Mouse (Mus musculus): ENCODE data around the gene Gm20388. TPM values are rescaled to one million over a fixed set of nuclear protein-coding genes. Genes with fewer than 3 reads are reported as not detected.

Gene Gm20388
- polyA plus RNA-seq, 1 experiment, result 10.6 TPM

GRCm38 (mm10) chr8:122515699-122516098 lies 2605.1 kb downstream of the Gm20388 start:
- H3K4me1 ChIP-seq (ENCODE audit: control insufficient read depth, insufficient read depth, low read length), result no peaks in the 10 kb centered on the region; the same call in 1 of the 2 replicates
- H3K4me3 ChIP-seq (replicated peaks; ENCODE audit: control insufficient read depth, low read depth, low read length), result no peak overlapping the region
- H3K27ac ChIP-seq (ENCODE audit: control insufficient read depth, insufficient read depth, low read depth, low read length, poor library complexity), result no peak overlapping the region
- 87% methylated on average over 14 of the region's 14 CpGs for WGBS
- no peak for TF ChIP-seq CTCF (IDR thresholded peaks at IDR 0.05; ENCODE audit: control insufficient read depth, insufficient read depth, low read length)
- no peak for TF ChIP-seq POLR2A (IDR thresholded peaks at IDR 0.05; ENCODE audit: borderline replicate concordance, control insufficient read depth, low read depth, low read length)

GRCm38 (mm10) chr8:122517541-122518190 lies 2607.0 kb downstream of the Gm20388 start:
- no peak overlapping the region for H3K27ac ChIP-seq (ENCODE audit: control insufficient read depth, insufficient read depth, low read depth, low read length, poor library complexity)
- TF ChIP-seq POLR2A (IDR thresholded peaks at IDR 0.05; ENCODE audit: borderline replicate concordance, control insufficient read depth, low read depth, low read length), result no peak
- 33% methylated on average over 6 of the region's 6 CpGs for WGBS
- no peak overlapping the region for H3K4me3 ChIP-seq (replicated peaks; ENCODE audit: control insufficient read depth, low read depth, low read length)
- H3K4me1 ChIP-seq (ENCODE audit: control insufficient read depth, insufficient read depth, low read length), result no peaks in the 10 kb centered on the region; the same call in 1 of the 2 replicates

DNA sequence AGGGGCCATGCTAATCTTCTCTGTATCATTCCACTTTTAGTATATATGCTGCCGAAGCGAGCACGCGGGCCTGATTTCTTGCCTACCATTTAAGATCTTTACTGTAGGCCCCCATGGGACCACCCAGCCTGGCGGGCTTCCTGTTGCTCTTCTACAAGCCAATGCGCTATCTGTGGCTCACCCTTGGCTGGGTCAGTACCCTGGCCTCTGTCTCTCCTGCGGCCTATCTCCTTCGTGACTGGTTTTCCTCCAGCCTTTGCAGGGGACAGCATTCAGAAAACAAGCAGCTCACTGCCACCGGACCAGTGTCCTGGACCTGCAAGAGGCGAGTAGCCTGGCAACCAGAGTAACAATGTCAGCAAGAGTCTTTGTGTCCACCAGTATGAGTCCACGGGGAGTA lies 2610.0 kb downstream of the Gm20388 start:
- peaks cover 3% of the 10 kb centered on the region; the same call in 1 of the 2 replicates for H3K4me1 ChIP-seq (ENCODE audit: control insufficient read depth, insufficient read depth, low read length)
- no peak overlapping the region for H3K27ac ChIP-seq (ENCODE audit: control insufficient read depth, insufficient read depth, low read depth, low read length, poor library complexity)
- WGBS, result 81% methylated on average over 11 of the region's 11 CpGs

DNA sequence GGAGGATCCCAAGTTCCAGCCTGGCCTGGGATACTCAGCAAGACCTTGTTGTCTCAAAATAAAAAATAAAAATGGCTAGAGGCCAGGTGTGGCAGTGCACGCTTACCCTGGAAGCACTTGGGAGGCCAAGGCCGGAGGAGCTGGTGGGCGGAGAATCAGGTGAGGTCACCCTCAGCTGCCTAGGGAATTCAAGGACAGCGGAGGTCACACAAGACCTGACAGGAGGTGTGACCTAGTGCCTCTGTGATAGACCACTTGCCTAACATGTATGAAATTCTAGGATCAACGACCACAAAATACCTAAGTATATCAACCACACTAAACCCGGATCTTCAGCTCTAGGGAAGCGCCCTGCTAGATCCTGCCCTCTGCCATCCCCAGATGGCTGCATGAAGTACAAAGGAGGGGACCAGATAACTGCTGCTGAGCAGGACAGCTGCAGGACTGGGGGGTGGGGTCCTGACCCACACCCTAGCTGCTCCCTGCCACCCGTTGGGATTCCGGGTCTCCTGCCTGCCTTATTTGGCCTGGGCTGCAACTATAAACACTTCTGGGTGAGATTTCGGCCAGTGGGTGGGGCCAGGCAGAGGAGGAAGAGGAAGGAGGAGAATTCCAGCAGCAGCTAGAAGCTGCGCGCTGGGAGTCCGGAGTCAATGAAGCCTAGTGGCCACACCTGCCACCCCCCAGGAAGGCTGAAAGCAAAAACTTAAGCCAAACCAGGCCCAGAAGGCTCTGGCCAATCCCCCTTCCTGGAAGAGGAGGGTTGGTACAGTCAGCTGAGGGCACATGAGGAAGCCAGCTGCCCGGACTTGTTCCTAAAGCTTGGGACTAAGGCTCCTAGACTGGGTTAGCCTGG lies 2612.4 kb downstream of the Gm20388 start:
- WGBS, result 59% methylated on average over 14 of the region's 14 CpGs
- Histone ChIP-seq H3K4me3 (replicated peaks; ENCODE audit: control insufficient read depth, low read depth, low read length) (no peak overlapping the region), H3K4me1 (ENCODE audit: control insufficient read depth, insufficient read depth, low read length) (peaks cover 3% of the 10 kb centered on the region; the same call in 1 of the 2 replicates), H3K27ac (ENCODE audit: control insufficient read depth, insufficient read depth, low read depth, low read length, poor library complexity) (no peak overlapping the region)
- TF ChIP-seq CTCF (IDR thresholded peaks at IDR 0.05; ENCODE audit: control insufficient read depth, insufficient read depth, low read length) (no peak), POLR2A (IDR thresholded peaks at IDR 0.05; ENCODE audit: borderline replicate concordance, control insufficient read depth, low read depth, low read length) (no peak)

More for the DNA sequence above, 2610.0 kb downstream of the Gm20388 start:
- TF ChIP-seq POLR2A (IDR thresholded peaks at IDR 0.05; ENCODE audit: borderline replicate concordance, control insufficient read depth, low read depth, low read length) (no peak), CTCF (IDR thresholded peaks at IDR 0.05; ENCODE audit: control insufficient read depth, insufficient read depth, low read length) (no peak)
- H3K4me3 ChIP-seq (replicated peaks; ENCODE audit: control insufficient read depth, low read depth, low read length), result no peak overlapping the region

DNA sequence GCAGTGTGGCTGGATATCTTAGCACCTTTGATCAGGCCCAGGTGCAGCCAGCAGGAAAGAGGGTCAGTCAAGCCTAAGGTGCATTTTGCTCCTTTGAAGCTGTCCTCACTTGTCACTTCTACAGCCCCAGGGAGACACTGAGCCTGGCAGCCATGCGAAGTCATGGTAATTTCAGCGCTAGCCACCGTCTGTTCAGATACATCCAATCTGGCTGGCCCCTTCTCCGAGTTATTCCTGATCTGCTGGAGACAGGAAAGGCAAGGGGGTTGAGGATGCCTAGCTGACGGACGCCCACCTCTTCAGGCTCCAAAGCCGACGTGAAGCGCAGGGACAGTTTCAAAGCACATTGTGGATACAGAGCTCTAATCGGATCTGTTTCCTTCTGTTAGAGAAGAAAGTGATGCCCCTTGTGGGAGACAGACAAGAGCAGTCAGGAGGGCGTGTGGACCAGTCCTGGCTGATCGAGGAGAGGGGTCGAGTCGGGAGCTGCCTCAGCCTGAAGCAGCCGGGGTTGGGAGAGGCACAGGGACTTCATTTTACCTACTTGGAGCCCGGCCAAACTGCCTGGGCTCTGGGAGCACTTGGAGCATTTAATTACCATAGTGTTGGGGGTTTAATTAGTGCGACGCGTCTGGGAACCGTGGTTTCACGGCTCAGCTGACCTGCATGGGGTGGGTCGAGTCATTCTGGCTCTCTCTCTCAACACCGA lies 2613.2 kb downstream of the Gm20388 start:
- Histone ChIP-seq H3K27ac (ENCODE audit: control insufficient read depth, insufficient read depth, low read depth, low read length, poor library complexity) (no peak overlapping the region), H3K4me1 (ENCODE audit: control insufficient read depth, insufficient read depth, low read length) (peaks cover 3% of the 10 kb centered on the region; the same call in 1 of the 2 replicates), H3K4me3 (replicated peaks; ENCODE audit: control insufficient read depth, low read depth, low read length) (no peak overlapping the region)
- TF ChIP-seq CTCF (IDR thresholded peaks at IDR 0.05; ENCODE audit: control insufficient read depth, insufficient read depth, low read length) (no peak), POLR2A (IDR thresholded peaks at IDR 0.05; ENCODE audit: borderline replicate concordance, control insufficient read depth, low read depth, low read length) (no peak)
- WGBS, result 69% methylated on average over 23 of the region's 23 CpGs

DNA sequence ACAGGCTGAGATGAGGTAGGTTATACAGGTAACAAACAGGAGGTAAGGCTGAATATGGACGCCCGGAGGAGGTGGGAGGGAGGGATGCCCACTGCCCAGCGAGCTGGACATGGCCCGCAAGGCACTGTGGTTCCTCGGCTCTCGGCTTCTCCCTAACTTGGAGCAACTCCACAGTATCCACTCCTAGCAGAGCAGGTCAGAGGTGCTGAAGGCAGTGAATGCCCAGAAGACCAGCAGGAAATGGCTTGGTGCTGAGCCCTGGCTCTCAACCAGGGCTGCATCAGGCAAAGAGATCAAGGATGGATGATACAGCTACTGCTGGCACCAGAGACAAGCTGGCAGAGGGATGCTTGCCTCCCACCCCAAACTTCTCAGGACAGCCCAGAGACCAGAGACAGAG lies 2613.9 kb downstream of the Gm20388 start:
- no peak overlapping the region for H3K4me3 ChIP-seq (replicated peaks; ENCODE audit: control insufficient read depth, low read depth, low read length)
- no peak overlapping the region; the same call in 1 of the 2 replicates for H3K27ac ChIP-seq (ENCODE audit: control insufficient read depth, insufficient read depth, low read depth, low read length, poor library complexity)
- 83% methylated on average over 6 of the region's 6 CpGs for WGBS
- H3K4me1 ChIP-seq (ENCODE audit: control insufficient read depth, insufficient read depth, low read length), result peaks cover 3% of the 10 kb centered on the region; the same call in 1 of the 2 replicates
- no peak for TF ChIP-seq CTCF (IDR thresholded peaks at IDR 0.05; ENCODE audit: control insufficient read depth, insufficient read depth, low read length)
- TF ChIP-seq POLR2A (IDR thresholded peaks at IDR 0.05; ENCODE audit: borderline replicate concordance, control insufficient read depth, low read depth, low read length), result no peak

GRCm38 (mm10) chr8:122525004-122525403 lies 2614.4 kb downstream of the Gm20388 start:
- Histone ChIP-seq H3K27ac (ENCODE audit: control insufficient read depth, insufficient read depth, low read depth, low read length, poor library complexity) (no peak overlapping the region; the same call in 1 of the 2 replicates), H3K4me1 (ENCODE audit: control insufficient read depth, insufficient read depth, low read length) (peaks cover 3% of the 10 kb centered on the region; the same call in 1 of the 2 replicates), H3K4me3 (replicated peaks; ENCODE audit: control insufficient read depth, low read depth, low read length) (no peak overlapping the region)
- TF ChIP-seq POLR2A (IDR thresholded peaks at IDR 0.05; ENCODE audit: borderline replicate concordance, control insufficient read depth, low read depth, low read length) (no peak), CTCF (IDR thresholded peaks at IDR 0.05; ENCODE audit: control insufficient read depth, insufficient read depth, low read length) (no peak)
- WGBS, result 71% methylated on average over 6 of the region's 6 CpGs

- 76% methylated on average over 3 of the region's 3 CpGs for WGBS
Observed at GRCm38 (mm10) chr8:122526084-122526483, 2615.4 kb downstream of the Gm20388 start.

More at GRCm38 (mm10) chr8:122526084-122526483, 2615.4 kb downstream of the Gm20388 start:
- Histone ChIP-seq H3K4me1 (ENCODE audit: control insufficient read depth, insufficient read depth, low read length) (peaks cover 3% of the 10 kb centered on the region; the same call in 1 of the 2 replicates), H3K4me3 (replicated peaks; ENCODE audit: control insufficient read depth, low read depth, low read length) (no peak overlapping the region), H3K27ac (ENCODE audit: control insufficient read depth, insufficient read depth, low read depth, low read length, poor library complexity) (no peak overlapping the region)
- TF ChIP-seq POLR2A (IDR thresholded peaks at IDR 0.05; ENCODE audit: borderline replicate concordance, control insufficient read depth, low read depth, low read length) (no peak), CTCF (IDR thresholded peaks at IDR 0.05; ENCODE audit: control insufficient read depth, insufficient read depth, low read length) (no peak)

Measured in bone marrow, adult 2 months (tissue).